Mouse (Mus musculus) monocyte, adult 2 months (primary cell): ENCODE data around the gene Pskh1.
A peak's percentile ranks its signal among the peaks of the same experiment; 100 is the strongest.

ENCODE experiments used
- DNase-seq, 2 experiments: peaks; one replicate each; pipeline ENCODE4 v3.0.0; 2022; ENCODE audit warnings: low spot score in 2 of 2, low read depth in 1 of 2

Pskh1 gene

DNA sequence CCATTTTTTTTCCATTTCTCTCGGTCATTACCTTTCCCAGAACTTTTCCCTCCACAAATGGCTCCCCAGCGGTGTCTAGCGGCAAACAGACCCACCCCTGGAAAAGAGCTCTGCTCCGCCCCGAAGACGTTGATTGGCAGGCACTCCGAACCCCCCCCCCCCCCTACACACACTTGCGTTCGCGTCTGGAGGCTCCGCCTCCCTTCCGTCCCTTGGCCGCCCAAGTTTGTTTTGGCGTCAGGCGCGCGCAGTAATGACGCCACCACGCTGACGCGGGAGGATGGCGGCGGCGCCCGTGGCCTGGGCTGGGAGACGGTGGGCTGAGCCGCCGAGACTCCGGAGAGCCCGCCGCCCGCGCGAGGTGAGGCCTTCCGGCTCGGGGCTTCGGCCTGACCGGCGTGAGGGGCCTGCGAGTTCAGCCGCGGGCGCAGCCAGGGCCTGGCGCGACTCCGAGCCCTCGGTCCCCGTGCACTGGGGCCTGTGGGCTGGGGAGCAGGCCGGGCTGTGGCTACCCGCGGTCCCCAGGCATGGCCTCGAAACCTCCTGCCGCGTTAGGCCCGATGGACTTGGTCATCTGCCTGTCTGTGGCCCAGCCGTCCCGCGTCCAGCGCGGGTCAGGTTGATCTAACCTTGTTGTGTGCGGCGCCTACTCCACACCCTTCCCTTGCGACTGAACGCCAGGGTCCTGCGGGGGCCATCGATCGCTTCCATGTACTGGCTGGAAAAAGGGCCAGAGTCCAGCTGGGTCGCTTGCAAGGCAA lies at the start of gene Pskh1:
TSS of gene Pskh1 (plus strand) at position 262 of the 761 bp plus-strand sequence.
- DNase-seq, result peak; percentile 75 to 88

DNA sequence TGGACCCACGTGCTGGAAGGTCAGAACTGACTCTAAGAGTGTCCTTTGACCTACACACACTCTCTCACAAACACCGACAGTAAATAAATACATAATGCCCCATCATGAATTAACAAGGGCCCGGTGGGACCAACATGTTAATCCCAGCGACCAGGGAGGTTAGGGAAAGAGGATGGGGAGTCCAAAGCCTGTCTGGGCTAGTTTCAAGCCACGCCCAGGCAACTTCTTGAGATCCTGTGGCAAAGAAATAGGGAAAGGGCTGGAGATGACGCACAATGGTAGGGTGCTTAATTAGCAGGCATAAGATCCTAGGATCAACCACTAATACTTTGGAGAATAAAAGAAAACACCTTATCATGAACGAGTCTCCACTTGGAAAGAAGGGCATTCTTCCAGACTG lies 49.6 kb upstream of the Pskh1 start:
- no peak for DNase-seq

DNA sequence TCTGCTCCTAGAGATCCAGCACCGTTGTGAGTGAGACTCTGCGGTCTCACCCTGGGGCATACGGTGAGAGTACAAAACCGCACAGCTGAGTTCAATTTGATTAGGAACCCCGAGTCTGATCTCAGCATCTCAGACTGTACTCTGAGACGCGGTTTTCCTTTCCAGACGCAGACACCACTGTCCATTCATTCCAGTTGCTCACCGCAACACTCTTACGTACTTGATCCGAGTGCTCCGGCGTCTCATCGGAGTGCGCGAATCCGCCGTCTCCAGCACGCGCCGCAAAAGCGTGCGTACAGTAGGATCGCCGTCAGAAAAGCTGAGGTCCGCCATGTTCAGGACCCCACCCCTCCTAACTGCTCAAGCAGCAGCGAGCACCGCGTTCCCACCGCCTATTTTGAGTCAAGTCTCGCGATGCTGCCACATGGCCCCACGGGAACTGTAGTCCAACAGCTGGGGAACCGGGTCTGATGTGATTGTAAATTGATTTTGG lies 48.5 kb upstream of the Pskh1 start:
- DNase-seq, result peak; percentile 40 to 72

DNA sequence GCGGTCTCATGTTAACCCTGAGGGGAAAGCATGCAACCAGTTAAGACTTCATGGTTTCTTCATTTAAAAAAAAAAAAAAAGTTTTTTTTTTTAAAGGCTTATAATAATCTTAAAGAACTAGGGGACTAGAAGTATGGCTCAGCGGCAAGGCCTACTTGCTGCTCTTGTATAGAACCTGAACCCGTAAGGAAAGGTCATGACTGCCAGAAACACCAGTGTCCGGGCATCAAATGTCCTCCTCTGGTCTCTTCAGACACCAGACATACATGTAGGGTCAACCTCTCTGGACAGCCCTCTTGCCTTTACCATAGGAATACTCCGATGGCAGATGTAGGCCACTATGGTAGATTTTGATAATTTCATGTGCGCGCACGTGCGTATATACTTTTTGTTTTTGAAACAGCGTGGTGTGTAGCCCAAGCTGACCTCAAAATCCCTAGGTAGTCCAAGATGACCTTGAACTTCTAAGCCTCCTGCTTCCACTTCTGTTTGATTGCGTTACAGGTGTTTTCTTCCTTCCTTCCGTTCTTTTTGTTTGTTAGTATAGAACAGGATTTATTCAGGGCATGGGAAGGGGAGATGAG lies 48.0 kb upstream of the Pskh1 start:
- no peak for DNase-seq

DNA sequence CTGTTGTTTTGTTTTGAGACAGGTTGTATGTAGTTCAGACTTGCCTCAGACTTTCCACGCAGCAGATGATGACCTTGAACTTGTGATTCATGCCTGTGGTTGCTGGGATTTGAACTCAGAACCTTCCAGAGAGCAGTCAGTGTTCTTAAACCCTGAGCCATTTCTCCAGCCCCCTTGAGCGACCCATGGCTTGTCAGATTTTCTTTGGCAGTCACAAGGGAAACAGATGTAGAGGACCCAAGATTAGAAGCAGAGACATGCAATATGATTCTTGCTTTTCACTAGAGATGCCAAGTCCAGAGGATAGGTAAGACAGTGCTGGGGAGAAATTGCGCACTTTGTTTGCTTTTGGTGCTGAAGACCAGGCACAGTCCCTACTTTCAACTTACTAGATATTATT lies 47.1 kb upstream of the Pskh1 start, which contains the start of gene Cenpt:
TSS of gene Cenpt (minus strand) at position 101 of the 400 bp plus-strand sequence.
- no peak for DNase-seq

DNA sequence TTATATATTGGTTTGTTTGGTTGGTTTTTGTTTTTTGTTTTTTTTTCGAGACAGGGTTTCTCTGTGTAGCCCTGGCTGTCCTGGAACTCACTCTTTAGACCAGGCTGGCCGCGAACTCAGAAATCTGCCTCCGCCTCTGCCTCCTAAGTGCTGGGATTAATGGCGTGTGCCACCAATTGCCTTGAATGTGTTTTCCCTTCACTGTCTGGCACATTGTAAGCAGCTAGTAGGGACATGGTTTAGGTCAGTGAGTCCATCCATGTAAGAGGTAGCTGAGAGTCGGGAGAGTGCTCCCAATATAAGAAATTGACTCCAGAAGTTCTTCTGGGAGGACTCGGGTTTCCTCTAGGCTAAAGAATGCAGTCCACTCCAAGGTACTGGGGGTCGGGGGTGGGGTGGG lies 45.9 kb upstream of the Pskh1 start:
- DNase-seq, result no peak

DNA sequence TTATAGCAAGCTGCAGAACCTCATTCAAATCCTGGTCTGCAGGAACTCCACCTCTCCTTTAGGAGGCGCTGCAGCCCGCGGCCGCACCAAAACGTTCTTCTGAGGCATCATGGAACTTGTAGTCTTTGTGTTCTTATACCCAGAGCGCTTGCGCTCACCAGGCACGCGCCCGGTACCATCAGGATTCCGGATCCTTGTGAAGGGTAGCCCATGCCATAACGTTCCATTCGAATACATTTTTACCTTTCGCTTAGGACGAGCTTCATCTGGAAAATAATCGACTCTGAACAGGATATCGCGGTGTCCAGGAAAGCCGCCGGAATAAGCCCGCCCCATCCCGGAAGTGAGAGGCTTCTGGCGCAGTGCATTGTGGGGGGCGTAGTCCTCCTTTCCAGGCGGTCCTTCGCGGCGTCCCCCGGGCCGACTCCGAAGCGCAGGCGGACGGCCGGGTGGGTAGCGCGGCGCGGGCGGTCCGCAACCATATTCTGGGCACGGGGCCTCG lies 45.5 kb upstream of the Pskh1 start, which contains the start of gene Thap11:
TSS of gene Thap11 (plus strand) at position 418 of the 502 bp plus-strand sequence.
- peak; percentile 69 to 80 for DNase-seq

DNA sequence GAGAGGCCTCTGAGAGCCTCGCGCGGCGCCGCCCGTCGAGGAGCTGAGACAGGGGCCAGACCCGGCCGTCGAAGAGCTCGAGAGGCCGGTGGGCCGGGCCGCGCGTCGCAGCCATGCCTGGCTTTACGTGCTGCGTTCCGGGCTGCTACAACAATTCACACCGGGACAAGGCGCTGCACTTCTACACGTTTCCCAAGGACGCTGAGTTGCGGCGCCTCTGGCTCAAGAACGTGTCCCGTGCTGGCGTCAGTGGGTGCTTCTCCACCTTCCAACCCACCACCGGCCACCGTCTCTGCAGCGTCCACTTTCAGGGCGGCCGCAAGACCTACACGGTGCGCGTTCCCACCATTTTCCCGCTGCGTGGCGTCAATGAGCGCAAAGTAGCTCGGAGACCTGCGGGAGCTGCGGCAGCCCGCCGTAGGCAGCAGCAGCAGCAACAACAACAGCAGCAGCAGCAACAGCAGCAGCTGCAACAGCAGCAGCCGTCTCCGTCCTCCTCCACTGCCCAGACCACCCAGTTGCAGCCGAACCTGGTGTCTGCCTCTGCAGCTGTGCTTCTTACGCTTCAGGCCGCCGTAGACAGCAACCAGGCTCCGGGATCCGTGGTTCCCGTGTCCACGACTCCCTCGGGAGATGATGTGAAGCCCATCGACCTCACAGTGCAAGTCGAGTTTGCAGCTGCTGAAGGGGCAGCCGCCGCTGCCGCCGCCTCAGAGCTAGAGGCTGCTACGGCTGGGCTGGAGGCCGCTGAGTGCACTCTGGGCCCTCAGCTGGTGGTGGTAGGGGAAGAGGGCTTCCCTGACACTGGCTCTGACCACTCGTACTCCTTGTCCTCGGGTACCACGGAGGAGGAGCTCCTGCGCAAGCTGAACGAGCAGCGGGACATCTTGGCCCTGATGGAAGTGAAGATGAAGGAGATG lies 44.7 kb upstream of the Pskh1 start:
- no peak for DNase-seq

DNA sequence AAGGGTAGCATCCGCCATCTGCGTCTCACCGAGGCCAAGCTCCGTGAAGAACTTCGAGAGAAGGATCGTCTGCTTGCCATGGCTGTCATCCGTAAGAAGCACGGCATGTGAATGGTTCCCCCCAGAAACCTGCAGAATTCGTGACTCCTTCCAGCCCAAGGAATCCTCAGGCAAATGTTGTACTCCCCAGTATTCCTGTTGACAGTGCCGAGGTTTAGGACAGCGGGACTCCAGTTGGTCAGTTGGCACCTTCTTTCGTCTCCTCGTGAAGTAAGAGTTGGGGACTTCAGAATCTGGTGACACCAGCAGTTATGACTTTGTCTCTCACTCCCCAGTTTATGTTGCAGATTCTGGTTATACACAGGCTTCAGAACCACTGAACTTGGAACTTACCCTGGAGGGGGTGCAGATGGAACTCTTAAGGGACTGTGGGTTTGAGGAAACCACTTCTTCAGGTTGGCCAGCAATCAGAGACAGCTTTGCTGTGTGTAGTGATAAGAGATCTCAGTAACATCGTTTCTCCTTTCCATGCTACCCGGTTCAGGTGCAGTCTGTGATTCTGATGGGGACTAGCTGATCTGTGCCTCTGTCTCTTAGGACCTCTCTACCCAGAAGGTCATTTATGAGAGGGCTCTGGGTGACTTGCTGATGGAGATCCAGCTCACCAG lies 43.9 kb upstream of the Pskh1 start:
- no peak for DNase-seq

DNA sequence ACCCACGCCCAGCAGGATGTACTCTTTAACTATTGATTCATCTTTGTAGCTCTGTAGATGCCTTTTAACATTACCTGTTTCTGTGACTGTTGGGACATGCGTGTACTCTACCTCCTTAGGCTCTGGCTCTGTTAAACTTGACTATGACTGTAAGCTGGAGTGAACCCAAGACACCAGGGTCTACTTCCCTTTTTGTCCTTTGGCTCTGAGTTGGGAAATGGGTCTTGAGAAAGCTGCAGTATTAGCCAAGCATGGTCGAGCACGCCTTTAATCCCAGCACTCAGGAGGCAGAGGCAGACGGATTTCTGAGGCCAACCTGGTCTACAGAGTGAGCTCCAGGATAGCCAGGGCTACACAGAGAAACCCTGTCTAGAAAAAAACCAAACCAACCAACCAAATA lies 41.7 kb upstream of the Pskh1 start:
- DNase-seq, result peak; percentile 51 to 70

DNA sequence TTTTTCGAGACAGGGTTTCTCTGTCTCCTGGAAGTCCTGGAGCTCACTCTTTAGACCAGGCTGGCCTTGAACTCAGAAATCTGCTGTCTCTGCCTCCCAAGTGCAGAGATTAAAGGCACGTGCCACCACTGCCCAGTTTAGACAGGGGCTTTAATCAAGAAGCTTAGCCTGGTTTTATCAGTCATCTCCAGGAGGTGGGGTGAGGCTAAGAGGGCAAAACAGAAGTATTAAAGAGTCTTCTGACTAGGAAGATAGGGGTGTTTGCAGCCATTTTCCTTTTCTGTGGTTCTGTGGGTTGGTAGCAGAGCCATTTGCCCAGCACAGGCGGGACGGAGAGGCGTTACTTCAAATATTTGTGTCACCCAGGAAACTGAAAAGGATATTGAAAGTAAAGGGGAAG lies 40.9 kb upstream of the Pskh1 start:
- DNase-seq, result no peak

DNA sequence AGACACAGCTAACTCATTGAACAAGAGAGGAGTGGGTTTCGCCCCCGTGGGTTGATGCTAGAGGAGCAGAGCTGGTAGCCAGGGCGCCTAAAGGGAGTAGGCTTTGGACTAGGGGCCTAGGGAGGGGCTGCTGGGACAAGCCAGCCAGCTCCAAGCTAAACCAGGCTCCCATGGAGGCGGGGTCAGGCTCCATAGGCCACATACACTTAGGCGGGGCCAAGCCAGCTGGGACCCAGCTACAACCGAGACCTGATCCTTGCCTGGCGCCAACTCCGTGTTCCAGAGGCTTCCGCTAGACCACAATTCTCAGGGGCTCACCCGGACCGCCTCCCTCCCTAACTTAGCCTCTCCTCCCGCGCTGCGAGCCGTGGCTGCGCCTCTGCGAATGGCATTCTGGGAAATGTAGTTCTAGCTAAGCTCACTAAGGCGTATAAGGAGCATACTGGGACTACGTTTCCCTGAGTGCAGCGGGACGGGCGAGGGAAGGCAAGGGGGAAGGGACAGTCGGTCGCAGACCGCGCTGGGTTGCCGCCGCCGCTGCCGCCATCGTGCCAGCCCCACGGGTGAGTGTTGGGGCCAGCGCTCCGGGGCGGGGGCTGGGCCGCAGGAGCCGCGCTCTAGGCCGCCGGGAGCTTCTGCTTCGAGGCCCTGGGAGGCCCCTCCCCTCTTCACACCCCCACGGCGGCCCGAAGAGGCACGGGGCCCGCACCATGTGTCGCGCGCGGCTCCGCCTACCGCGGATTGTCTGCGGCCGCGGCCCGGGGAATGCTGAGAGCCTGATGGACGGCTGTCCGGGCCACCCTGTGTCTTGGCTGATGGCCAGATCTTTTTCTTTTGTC lies 39.9 kb upstream of the Pskh1 start, which contains the start of gene Nutf2:
TSS of gene Nutf2 (plus strand) at position 438 of the 839 bp plus-strand sequence.
- DNase-seq, result peak; percentile 83 to 91

DNA sequence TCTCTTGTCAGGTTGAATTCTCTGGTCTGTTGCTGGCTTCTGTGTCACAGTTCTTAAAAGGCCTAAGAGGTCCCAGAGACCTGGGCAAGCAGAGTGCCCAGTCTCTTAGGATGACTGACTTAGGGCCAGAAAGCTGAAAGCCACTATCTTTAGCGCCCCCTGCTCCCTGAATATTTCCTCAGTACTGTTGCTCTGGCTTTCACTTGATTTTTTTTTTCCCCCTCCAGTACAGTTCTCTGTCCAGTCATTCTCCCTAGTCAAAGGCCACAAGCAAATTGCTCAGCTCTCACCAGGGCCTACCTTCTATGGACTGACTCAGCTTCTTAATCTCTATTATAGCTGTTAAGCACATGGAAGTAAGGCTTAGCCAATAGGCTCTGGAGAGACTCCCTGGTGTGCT lies 38.3 kb upstream of the Pskh1 start:
- DNase-seq, result no peak

DNA sequence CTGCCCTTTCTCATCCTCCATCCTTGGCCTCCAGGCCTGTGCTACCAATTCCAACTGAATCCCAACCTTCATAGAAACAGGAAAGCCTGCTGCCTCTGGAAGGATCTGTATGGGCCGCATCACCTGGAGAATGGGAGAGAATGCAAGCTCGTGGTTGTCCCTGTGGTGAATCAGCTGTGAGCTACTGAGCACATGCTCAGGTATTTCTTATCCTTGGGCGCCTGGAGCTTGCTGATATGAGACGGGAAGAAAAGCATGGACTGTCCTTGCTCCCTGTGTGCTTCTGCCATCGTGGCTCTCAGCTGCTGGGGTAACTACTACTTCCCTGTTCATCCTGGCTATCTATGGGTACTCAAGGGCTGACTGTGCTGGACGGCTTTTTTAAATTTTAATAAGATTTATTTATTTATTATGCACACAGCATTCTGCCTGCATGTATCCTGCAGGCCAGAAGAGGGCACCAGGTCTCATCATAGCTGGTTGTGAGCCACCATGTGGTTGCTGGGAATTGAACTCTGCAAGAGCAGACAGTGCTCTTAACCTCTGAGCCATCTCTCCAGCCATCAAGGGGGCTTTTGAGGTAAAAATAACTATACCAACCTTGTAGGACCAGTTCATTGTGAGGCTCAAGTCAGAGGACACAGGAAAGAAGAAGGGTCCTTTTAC lies 33.7 kb upstream of the Pskh1 start:
- DNase-seq, result no peak

DNA sequence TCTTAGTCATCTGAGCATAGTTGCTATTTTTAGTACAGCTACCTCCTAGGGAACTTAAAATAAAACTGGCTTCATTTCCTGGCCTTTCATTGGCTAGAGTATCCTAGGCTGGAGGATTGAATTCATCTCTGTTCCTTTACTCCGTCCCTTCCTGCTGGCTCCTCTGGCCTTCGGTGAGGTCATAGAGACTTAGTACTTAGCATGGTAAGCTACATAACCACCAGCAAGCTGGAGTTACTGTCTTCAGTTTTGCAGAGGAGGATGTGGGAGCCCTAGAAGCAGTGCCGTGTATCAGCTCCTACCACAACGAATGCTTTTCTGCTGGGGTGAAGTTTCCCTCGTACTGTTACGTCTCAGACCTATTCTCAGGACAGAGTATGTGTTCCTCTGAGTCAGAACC lies 25.9 kb upstream of the Pskh1 start:
- DNase-seq, result no peak

DNA sequence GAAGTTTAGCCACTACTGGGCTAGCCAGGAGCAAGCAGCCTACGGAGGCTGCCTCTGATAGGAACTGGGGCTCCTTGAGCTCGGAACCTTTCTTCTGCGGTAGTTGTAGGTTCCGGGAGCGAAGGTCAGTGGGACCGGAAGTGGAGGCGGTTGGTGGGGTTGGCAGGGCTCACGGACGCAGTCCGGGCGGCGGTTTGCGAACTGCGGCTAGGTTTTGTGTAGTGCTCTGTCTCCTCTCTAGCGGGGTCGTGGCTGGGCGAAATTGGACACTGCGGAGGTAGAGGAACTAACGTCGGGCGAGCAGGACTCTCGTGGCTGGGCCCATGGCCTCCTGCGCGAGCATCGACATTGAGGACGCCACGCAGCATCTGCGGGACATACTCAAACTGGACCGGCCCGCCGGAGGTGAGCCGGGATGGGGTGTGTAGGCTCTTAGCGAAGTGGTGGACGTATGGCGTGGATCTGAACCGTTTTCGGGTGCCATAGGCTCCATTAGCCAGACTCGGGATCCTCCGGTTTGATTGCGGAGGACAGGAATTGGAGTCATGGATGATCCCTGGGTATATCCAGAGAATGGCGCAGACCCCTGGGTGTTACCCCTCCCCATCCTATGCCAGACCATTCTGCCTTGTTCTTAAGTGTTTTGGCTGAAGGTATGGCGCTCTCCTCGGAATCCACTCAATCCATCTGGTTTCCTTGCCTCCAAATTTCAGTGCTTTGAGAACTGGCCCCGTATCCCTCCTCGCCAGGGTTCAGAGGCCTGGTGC lies 19.3 kb upstream of the Pskh1 start, which contains the start of gene Edc4:
TSS of gene Edc4 (plus strand) at position 128 of the 767 bp plus-strand sequence.
- DNase-seq, result peak; percentile 59 to 82

DNA sequence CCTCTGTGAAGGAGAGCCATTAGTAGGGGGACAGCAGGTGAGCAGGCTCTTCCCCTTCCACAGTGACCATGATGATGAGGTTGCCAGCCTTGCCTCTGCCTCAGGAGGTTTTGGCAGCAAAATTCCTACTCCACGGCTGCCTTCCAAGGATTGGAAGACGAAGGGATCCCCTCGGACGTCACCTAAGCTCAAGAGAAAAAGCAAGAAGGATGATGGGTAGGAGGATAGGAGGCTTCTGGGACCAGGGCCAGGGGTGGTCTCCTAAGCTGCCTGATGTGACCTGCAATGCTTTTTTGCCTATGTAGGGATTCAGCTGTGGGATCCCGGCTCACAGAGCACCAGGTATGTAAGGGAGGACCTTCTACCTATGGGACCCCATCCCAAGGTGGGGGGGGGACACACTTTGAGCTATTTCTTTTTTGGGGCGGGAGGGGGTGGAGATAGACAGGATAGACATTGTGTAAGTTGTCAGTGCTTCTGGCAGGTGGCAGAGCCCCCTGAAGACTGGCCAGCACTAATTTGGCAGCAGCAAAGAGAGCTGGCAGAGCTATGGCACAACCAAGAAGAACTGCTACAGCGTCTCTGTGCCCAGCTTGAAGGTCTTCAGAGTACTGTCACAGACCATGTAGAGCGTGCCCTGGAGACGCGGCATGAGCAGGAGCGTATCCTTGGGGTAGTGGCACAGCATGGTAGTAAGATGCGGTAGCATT lies 10.3 kb upstream of the Pskh1 start:
- no peak for DNase-seq

DNA sequence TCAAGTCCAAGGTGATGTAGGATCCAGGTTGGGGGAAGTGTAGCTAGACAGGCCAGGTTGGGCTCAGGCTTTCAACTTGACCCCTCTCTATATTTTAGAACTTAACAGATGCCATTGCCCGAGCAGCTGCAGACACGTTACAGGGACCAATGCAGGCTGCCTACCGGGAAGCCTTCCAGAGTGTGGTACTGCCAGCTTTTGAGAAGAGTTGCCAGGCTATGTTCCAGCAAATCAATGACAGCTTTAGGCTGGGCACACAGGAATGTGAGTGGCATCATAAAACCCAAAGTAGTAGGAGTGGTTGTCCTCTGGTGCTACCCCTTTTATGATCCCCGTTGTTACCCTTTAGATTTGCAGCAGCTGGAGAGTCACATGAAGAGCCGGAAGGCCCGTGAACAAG lies 9.4 kb upstream of the Pskh1 start:
- no peak for DNase-seq
